Mouse (Mus musculus) limb, embryonic 14.5 days (tissue): Measurements from ENCODE around the gene Tec. TPM values are rescaled to one million over a fixed set of nuclear protein-coding genes. Genes with fewer than 3 reads are reported as not detected.

Experiments
- ATAC-seq: fragments of 200-750 bp; cut with Nextera tagmentation; 2 replicates; pipeline ENCODE4 v1.8.0; 2017; ENCODE audit warnings: low read depth, moderate number of reproducible peaks, moderate TSS enrichment; ENCODE audit not compliant: low FRiP score
- DNase-seq: peaks from one replicate; pipeline ENCODE4 v3.0.0-alpha.2; 2015; ENCODE audit warnings: low spot score
- H3K27ac ChIP-seq: fragments of 300-500 bp; sonication (generic); replicated peaks from 2 replicates; pipeline ENCODE4 v1.5.1; 2014; ENCODE audit warnings: low read depth, mild to moderate bottlenecking, low read length, moderate library complexity, mixed read lengths
- H3K27me3 ChIP-seq: fragments of 300-500 bp; sonication (generic); 2 replicates; pipeline ENCODE4 v1.6.1; 2014; ENCODE audit warnings: low read length, mixed read lengths; ENCODE audit not compliant: control insufficient read depth, insufficient read depth
- H3K36me3 ChIP-seq: fragments of 300-500 bp; sonication (generic); 2 replicates; pipeline ENCODE4 v1.6.1; 2014; ENCODE audit warnings: mild to moderate bottlenecking, low read length, moderate library complexity, mixed read lengths; ENCODE audit not compliant: control insufficient read depth, insufficient read depth
- H3K4me1 ChIP-seq: fragments of 300-500 bp; sonication (generic); 2 replicates; pipeline ENCODE4 v1.6.1; 2014; ENCODE audit warnings: antibody characterized with exemption, low read length, mixed read lengths; ENCODE audit not compliant: control insufficient read depth, insufficient read depth
- H3K4me2 ChIP-seq: fragments of 300-500 bp; sonication (generic); replicated peaks from 2 replicates; pipeline ENCODE4 v1.6.1; 2014; ENCODE audit warnings: low read depth, mild to moderate bottlenecking, low read length, moderate library complexity; ENCODE audit not compliant: severe bottlenecking
- H3K4me3 ChIP-seq: fragments of 300-500 bp; sonication (generic); replicated peaks from 2 replicates; pipeline ENCODE4 v1.5.1; 2014; ENCODE audit warnings: low read length
- H3K9ac ChIP-seq: fragments of 300-500 bp; sonication (generic); 2 replicates; pipeline ENCODE4 v1.6.1; 2014; ENCODE audit warnings: mild to moderate bottlenecking, low read depth, low read length, moderate library complexity; ENCODE audit not compliant: severe bottlenecking
- H3K9me3 ChIP-seq: fragments of 300-500 bp; sonication (generic); 2 replicates; pipeline ENCODE4 v1.6.1; 2016; ENCODE audit warnings: low read length; ENCODE audit not compliant: control insufficient read depth
- POLR2A ChIP-seq: fragments of 200-500 bp; IDR thresholded peaks from 2 replicates; pipeline ENCODE4 v1.8.0; 2012; ENCODE audit warnings: inconsistent platforms, mild to moderate bottlenecking, moderate library complexity, borderline replicate concordance; ENCODE audit not compliant: insufficient read depth, insufficient read length; ENCODE audit errors: extremely low read depth
- WGBS: fragments of 180-500 bp; shearing (Covaris S2); extraction: QIAGEN DNeasy Blood & Tissue Kit; methylation state at CpG from one replicate; pipeline ENCODE4 v1.1.7; 2014; 5-methylcytosine and 5-hydroxymethylcytosine counted together
- polyA plus RNA-seq, 2 experiments: library from polyadenylated mRNA; depleted of rRNA in 1 of 2; stranded (reverse) in 1 of 2; unstranded in 1 of 2; fragments of >200 nt; fragmentation: Nextera tagmentation in 1 of 2; extraction: Ambion mirVana in 1 of 2; gene quantifications; 2 replicates each; pipeline versions ENCODE4 v1.2.1 to v1.2.3; 2012 to 2014

The Tec gene
- polyA plus RNA-seq, 2 experiments, result 5.9 to 7.9 TPM

DNA sequence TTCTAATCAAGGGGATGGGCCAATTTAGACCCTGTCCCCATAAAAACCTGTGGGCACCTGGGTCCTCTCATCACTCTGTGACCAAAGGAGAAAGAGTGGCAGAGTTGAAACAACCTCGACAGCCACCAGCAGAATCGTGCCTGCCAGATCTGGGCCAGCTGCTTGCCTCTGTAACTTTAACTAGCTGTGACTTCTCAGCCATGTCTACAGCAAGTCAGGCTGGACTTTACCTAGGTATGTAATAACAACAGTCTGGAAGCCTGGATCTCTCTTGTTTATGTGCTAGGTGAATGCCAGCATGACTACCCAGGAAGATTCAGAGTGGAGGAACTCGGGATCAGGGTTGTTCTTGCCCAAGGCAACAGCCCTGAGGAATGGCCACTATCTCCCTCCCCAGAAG, 83.6 kb downstream of the Tec start:
- no peaks in the 10 kb centered on the region for H3K9me3 ChIP-seq
- H3K4me1 ChIP-seq, result no peaks in the 10 kb centered on the region
- no peak overlapping the region for H3K4me3 ChIP-seq
- no peak overlapping the region for H3K4me2 ChIP-seq
- no peak for TF ChIP-seq POLR2A
- WGBS, result 56% methylated on average over 3 of the region's 3 CpGs
- no peak for DNase-seq
- H3K27ac ChIP-seq, result no peak overlapping the region
- H3K36me3 ChIP-seq, result no peaks in the 10 kb centered on the region
- no peak overlapping the region for H3K9ac ChIP-seq
- no peak for ATAC-seq
- H3K27me3 ChIP-seq, result no peaks in the 10 kb centered on the region

DNA sequence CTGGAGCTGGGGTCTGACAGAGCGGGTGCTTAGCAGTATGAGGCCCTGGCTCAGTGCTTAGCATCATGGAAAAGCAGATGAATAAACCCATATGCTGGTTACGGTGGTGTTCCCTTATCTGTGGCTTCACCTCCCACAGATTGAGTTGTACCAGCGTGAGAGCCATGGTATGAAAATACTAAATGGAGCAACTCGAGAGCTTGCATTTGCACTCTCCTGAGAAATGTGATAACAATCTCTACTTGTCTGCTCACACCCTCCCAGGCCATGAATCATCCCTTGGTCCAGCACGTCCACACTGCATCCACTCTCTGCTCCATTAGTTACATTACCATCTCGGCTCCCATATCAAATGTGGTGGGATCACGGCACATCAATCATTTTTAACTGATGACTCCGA, 84.3 kb downstream of the Tec start:
- Histone ChIP-seq H3K9me3 (no peaks in the 10 kb centered on the region), H3K27ac (no peak overlapping the region), H3K36me3 (no peaks in the 10 kb centered on the region), H3K4me1 (no peaks in the 10 kb centered on the region), H3K4me2 (no peak overlapping the region), H3K9ac (no peak overlapping the region), H3K4me3 (no peak overlapping the region), H3K27me3 (no peaks in the 10 kb centered on the region)
- ATAC-seq (no peak), DNase-seq (no peak)
- TF ChIP-seq POLR2A, result no peak
- 75% methylated on average over 8 of the region's 8 CpGs for WGBS

DNA sequence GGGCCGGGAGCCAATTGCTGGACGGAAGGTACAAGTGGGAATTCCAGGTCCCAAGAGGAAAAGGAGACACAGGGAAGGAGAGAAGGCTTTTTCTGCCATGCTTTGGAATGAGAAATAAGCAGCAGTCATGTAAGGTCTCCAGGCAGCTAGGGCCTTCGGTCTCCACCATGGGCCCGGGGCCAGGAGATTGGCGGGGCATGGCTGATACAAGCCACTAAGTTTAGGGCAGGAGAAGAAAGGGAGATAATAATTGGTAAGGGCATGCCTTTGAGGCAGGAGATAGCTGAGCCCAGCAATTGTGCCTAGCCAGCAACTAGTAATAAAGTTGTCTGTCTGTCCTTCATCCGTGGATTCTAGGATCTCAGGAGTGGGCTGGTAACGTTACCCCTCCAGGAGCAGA, 85.2 kb downstream of the Tec start:
- ATAC-seq, result no peak
- no peak for DNase-seq

GRCm38 (mm10) chr5:72781776-72782175, 86.5 kb downstream of the Tec start:
- DNase-seq (no peak), ATAC-seq (no peak)
- no peak overlapping the region for H3K9ac ChIP-seq
- no peak overlapping the region for H3K27ac ChIP-seq
- TF ChIP-seq POLR2A, result no peak
- H3K4me3 ChIP-seq, result no peak overlapping the region
- 78% methylated on average over 11 of the region's 11 CpGs for WGBS
- H3K27me3 ChIP-seq, result no peaks in the 10 kb centered on the region
- H3K9me3 ChIP-seq, result no peaks in the 10 kb centered on the region
- no peaks in the 10 kb centered on the region for H3K4me1 ChIP-seq
- H3K36me3 ChIP-seq, result no peaks in the 10 kb centered on the region
- no peak overlapping the region for H3K4me2 ChIP-seq

More for the DNA sequence above, 85.2 kb downstream of the Tec start:
- no peaks in the 10 kb centered on the region for H3K36me3 ChIP-seq
- H3K9me3 ChIP-seq, result no peaks in the 10 kb centered on the region
- H3K27ac ChIP-seq, result no peak overlapping the region
- H3K4me3 ChIP-seq, result no peak overlapping the region
- H3K27me3 ChIP-seq, result no peaks in the 10 kb centered on the region
- WGBS, result 95% methylated on average over 6 of the region's 7 CpGs
- no peaks in the 10 kb centered on the region for H3K4me1 ChIP-seq
- no peak overlapping the region for H3K9ac ChIP-seq
- TF ChIP-seq POLR2A, result no peak
- H3K4me2 ChIP-seq, result no peak overlapping the region

- TF ChIP-seq POLR2A, result no peak
- no peaks in the 10 kb centered on the region for H3K36me3 ChIP-seq
- no peaks in the 10 kb centered on the region for H3K9me3 ChIP-seq
- H3K27me3 ChIP-seq, result no peaks in the 10 kb centered on the region
- DNase-seq, result no peak
- no peak for ATAC-seq
- no peak overlapping the region for H3K9ac ChIP-seq
- no peak overlapping the region for H3K27ac ChIP-seq
- 86% methylated on average over 2 of the region's 2 CpGs for WGBS
- H3K4me2 ChIP-seq, result no peak overlapping the region
- no peaks in the 10 kb centered on the region for H3K4me1 ChIP-seq
- H3K4me3 ChIP-seq, result no peak overlapping the region
Measured at GRCm38 (mm10) chr5:72776595-72776994, 91.7 kb downstream of the Tec start.

DNA sequence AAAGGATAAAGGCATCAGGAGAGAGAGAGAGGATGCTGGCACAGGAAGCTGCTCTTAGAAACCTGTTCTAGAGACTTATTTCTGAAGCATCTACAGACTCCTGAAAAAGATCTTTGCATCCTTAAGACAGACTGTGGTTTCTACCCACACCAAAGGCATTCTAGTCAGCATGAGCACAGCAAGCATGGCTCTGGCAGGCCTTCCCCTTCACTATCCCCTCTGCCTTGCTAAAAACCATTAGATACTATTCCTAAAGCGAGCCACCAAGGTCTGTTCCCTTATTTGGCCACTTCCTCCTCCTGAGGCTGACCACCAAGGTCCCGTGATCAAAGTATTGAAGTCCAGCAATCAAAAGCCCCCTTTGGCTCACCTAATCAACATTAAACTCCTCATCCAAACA, 92.2 kb downstream of the Tec start:
- Histone ChIP-seq H3K27ac (no peak overlapping the region), H3K27me3 (no peaks in the 10 kb centered on the region), H3K4me2 (no peak overlapping the region), H3K4me3 (no peak overlapping the region), H3K4me1 (peaks cover 4% of the 10 kb centered on the region; the same call in 1 of the 2 replicates), H3K9ac (no peak overlapping the region), H3K9me3 (no peaks in the 10 kb centered on the region), H3K36me3 (no peaks in the 10 kb centered on the region)
- DNase-seq, result no peak
- ATAC-seq, result no peak
- 60% methylated on average over 2 of the region's 2 CpGs for WGBS
- TF ChIP-seq POLR2A, result no peak
